ENCODE assay signal across 9 mouse cellular contexts in genomic region chr1:156310630-156311029, GRCm38 (mm10). TPM values are rescaled to one million over a fixed set of nuclear protein-coding genes. Genes with fewer than 3 reads are reported as not detected.
DNase-seq lines count a peak whose midpoint lies in the region; ATAC-seq lines count a peak whose summit lies in the region.
"Had no signal": no experiment of that assay in that cellular context is flagged by ENCODE, and none has a peak within 500 bp of the region (broad histone marks: within the 10 kb centered on the region; RNA-seq: fewer than 3 reads in every experiment).

Nphs2 (plus strand) TSS chr1:156310727.

- no peaks in the 10 kb centered on the region for H3K36me3 ChIP-seq in kidney, embryonic 14.5 days (ENCODE audit: control insufficient read depth, insufficient read depth, low read length)
- H3K36me3 ChIP-seq in embryonic facial prominence, embryonic 15.5 days, result no peaks in the 10 kb centered on the region
- no peaks in the 10 kb centered on the region for H3K36me3 ChIP-seq in limb, embryonic 11.5 days (ENCODE audit: control insufficient read depth, insufficient read depth, low read length)

- 0 out of 2 replicates have a peak, but pooled peaks have one; percentile 28 for ATAC-seq in kidney, embryonic 14.5 days (ENCODE audit: low FRiP score, low TSS enrichment)
- ATAC-seq in embryonic facial prominence, embryonic 15.5 days (ENCODE audit: insufficient number of reproducible peaks, low FRiP score, low TSS enrichment, low read depth), result no peak
- ATAC-seq in limb, embryonic 11.5 days (ENCODE audit: insufficient number of reproducible peaks, low FRiP score, low TSS enrichment, low read depth), result no peak

- H3K4me3 ChIP-seq in kidney, embryonic 14.5 days (ENCODE audit: low read length), result peak within 1 kb of the TSS; percentile 20; the same call in 1 of the 2 replicates
- H3K4me3 ChIP-seq in embryonic facial prominence, embryonic 15.5 days (replicated peaks), result peak within 1 kb of the TSS; percentile 19
- H3K4me3 ChIP-seq in limb, embryonic 11.5 days (ENCODE audit: low read depth, low read length), result peak within 1 kb of the TSS; percentile 19

- H3K4me2 ChIP-seq in kidney, embryonic 14.5 days (replicated peaks; ENCODE audit: low read depth, low read length), result peak within 1 kb of the TSS; percentile 44
- peak within 1 kb of the TSS; percentile 45 for H3K4me2 ChIP-seq in embryonic facial prominence, embryonic 15.5 days (replicated peaks)
- H3K4me2 ChIP-seq in limb, embryonic 11.5 days (ENCODE audit: low read depth, severe bottlenecking), result peak within 1 kb of the TSS; percentile 35

- peaks cover 30% of the 10 kb centered on the region for H3K27me3 ChIP-seq in kidney, embryonic 14.5 days (ENCODE audit: control insufficient read depth, insufficient read depth, low read length)
- H3K27me3 ChIP-seq in embryonic facial prominence, embryonic 15.5 days, result peaks cover 46% of the 10 kb centered on the region
- H3K27me3 ChIP-seq in limb, embryonic 11.5 days (ENCODE audit: control insufficient read depth, insufficient read depth, low read length), result peaks cover 24% of the 10 kb centered on the region

- H3K4me1 ChIP-seq in kidney, embryonic 14.5 days (ENCODE audit: control insufficient read depth, insufficient read depth, low read length), result peaks cover 6% of the 10 kb centered on the region
- peaks cover 5% of the 10 kb centered on the region for H3K4me1 ChIP-seq in embryonic facial prominence, embryonic 15.5 days
- no peaks in the 10 kb centered on the region for H3K4me1 ChIP-seq in limb, embryonic 11.5 days (ENCODE audit: control insufficient read depth, insufficient read depth, low read length)

- H3K9me3 ChIP-seq in kidney, embryonic 14.5 days (ENCODE audit: control insufficient read depth, low read length), result no peaks in the 10 kb centered on the region
- no peaks in the 10 kb centered on the region for H3K9me3 ChIP-seq in embryonic facial prominence, embryonic 15.5 days (replicated peaks)
- H3K9me3 ChIP-seq in limb, embryonic 11.5 days (ENCODE audit: control insufficient read depth, low read length), result no peaks in the 10 kb centered on the region

- WGBS in kidney, embryonic 14.5 days, result 4% methylated on average over 28 of the region's 29 CpGs
- WGBS in embryonic facial prominence, embryonic 15.5 days, result 4% methylated on average over 29 of the region's 29 CpGs
- 3% methylated on average over 29 of the region's 29 CpGs for WGBS in limb, embryonic 11.5 days

- no peak for DNase-seq in kidney, postnatal 14 days
- peak; percentile 44 for DNase-seq in limb, embryonic 11.5 days (ENCODE audit: low spot score)
- peak; percentile 20 for DNase-seq in neural tube, embryonic 10.5 days (ENCODE audit: extremely low spot score, low spot score)
- DNase-seq in layer of hippocampus, postnatal 10 days (ENCODE audit: low spot score in 2 of 2), result no peak
- no peak for DNase-seq in spleen, postnatal 14 days (ENCODE audit: low spot score in 2 of 2)
- DNase-seq in gastrocnemius, adult 8-10 months (ENCODE audit: low spot score in 2 of 2), result no peak

- H3K27ac ChIP-seq in kidney, embryonic 14.5 days (ENCODE audit: low read depth, low read length), result no peak within 1 kb of the TSS
- no peak within 1 kb of the TSS for H3K27ac ChIP-seq in embryonic facial prominence, embryonic 15.5 days (replicated peaks)
- H3K27ac ChIP-seq in limb, embryonic 11.5 days (replicated peaks; ENCODE audit: low read depth, low read length), result no peak within 1 kb of the TSS

- no peak within 1 kb of the TSS for H3K9ac ChIP-seq in kidney, embryonic 14.5 days (ENCODE audit: low read depth, low read length)
- H3K9ac ChIP-seq in embryonic facial prominence, embryonic 15.5 days, result no peak within 1 kb of the TSS
- no peak within 1 kb of the TSS for H3K9ac ChIP-seq in limb, embryonic 11.5 days (ENCODE audit: low read length)

RNA-seq across cellular contexts. Expression of gene Nphs2, which starts in this region (rescaled TPM):
- polyA plus RNA-seq in kidney, embryonic 14.5 days (2014; fragmentation: Nextera tagmentation; extraction: Ambion mirVana), result 5.0 and 15.5 TPM in 2 replicates
- polyA plus RNA-seq in embryonic facial prominence, embryonic 15.5 days (2015; fragmentation: Nextera tagmentation; extraction: Ambion mirVana), result 0.08 TPM in 1 of 2 replicates, not detected in the other
- 0.07 and 0.15 TPM in 2 replicates for polyA plus RNA-seq in limb, embryonic 11.5 days (2014; fragmentation: Nextera tagmentation; extraction: Ambion mirVana)
- total RNA-seq in layer of hippocampus, postnatal 10 days (2021), result under 1 TPM in 1 of 2 experiments, not detected in 1; 0.51 TPM
- total RNA-seq in gastrocnemius, adult 8-10 months (2022), result not detected
- total RNA-seq: liver, adult 2 months had no signal
- polyA plus RNA-seq: liver, adult 2 months had no signal

Comparison
In these comparisons a context has a peak if more than half of its experiments do, and no peak if none do; other contexts are left out.
1. Peak in DNase-seq, H3K4me3 ChIP-seq and H3K4me2 ChIP-seq in limb, embryonic 11.5 days; RNA of the gene not detected or under 1 TPM.